Mouse (Mus musculus): ENCODE measurements around the gene Naa40. TPM values are rescaled to one million over a fixed set of nuclear protein-coding genes. Genes with fewer than 3 reads are reported as not detected.

Gene Naa40
- polyA plus RNA-seq, 1 experiment, result 10.3 TPM

DNA sequence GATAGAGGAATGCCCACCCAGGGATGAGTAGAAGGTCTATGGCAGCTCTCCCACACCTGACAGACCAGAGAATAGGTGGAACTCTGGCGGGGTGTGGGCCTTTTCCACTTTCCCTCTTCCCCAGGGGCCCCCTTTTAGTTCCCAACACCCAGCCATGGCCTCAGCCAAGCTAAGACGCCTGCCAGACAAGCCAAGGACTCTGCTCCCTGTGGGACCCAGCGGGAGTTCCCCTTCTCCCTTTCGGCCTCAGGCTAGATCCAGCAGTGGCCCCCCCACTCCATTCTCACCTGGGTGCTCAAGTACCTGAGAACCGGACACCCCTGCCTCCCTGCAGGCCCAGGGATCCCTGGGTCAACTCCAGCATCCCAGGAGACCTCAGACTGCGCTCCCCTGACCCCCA, 18.8 kb downstream of the Naa40 start:
- TF ChIP-seq E2F4 (IDR thresholded peaks at IDR 0.05; ENCODE audit: insufficient read depth) (no peak), MYOD1 (IDR thresholded peaks at IDR 0.05; ENCODE audit: control insufficient read depth in 1 of 3, insufficient read length in 2 of 3, low read depth in 2 of 3) (no peak), MYOG (IDR thresholded peaks at IDR 0.05; ENCODE audit: control insufficient read depth in 1 of 3, insufficient read depth in 1 of 3, insufficient read length in 2 of 3, low read depth in 2 of 3) (no peak), TCF12 (IDR thresholded peaks at IDR 0.05; ENCODE audit: insufficient read depth, poor library complexity, severe bottlenecking) (no peak), CEBPB (IDR thresholded peaks at IDR 0.05; ENCODE audit: insufficient read depth, poor library complexity, severe bottlenecking) (no peak), MAX (IDR thresholded peaks at IDR 0.05; ENCODE audit: low read depth) (no peak), POLR2AphosphoS2 (IDR thresholded peaks at IDR 0.05; ENCODE audit: insufficient read length, low read depth) (no peak), SRF (IDR thresholded peaks at IDR 0.05; ENCODE audit: control insufficient read depth, insufficient read length, low read depth) (no peak)
- no peak overlapping the region for H3ac ChIP-seq (ENCODE audit: control insufficient read depth, insufficient read length)
- H3K4me2 ChIP-seq (ENCODE audit: low read depth), result no peak overlapping the region
- peaks cover 1% of the 10 kb centered on the region for H3K79me2 ChIP-seq (ENCODE audit: control insufficient read depth, insufficient read depth)
- peaks cover 10% of the 10 kb centered on the region for H3K36me3 ChIP-seq (ENCODE audit: control insufficient read depth, insufficient read depth)
- no peaks in the 10 kb centered on the region for H3K27me3 ChIP-seq (ENCODE audit: control insufficient read depth, insufficient read depth, insufficient read length)
- H3K4me3 ChIP-seq, result no peak overlapping the region

DNA sequence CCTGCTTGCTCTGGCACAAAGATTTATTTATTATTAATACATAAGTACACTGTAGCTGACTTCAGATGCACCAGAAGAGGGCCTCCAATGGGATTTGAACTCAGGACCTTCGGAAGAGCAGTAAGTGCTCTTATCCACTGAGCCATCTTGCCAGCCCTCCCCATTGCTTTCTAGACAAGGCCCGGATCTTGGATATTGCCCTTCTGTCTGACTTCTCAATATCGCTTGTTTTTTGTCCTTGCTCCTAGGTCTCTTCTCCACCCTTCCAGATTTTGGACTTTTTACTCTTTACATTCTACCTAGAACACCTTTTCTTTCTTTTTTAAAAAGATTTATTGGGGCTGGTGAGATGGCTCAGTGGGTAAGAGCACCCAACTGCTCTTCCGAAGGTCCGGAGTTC, 22.2 kb downstream of the Naa40 start:
- H3K36me3 ChIP-seq (ENCODE audit: control insufficient read depth, insufficient read depth), result peaks cover 15% of the 10 kb centered on the region
- no peaks in the 10 kb centered on the region for H3K27me3 ChIP-seq (ENCODE audit: control insufficient read depth, insufficient read depth, insufficient read length)
- H3K4me3 ChIP-seq, result no peak overlapping the region
- TF ChIP-seq POLR2A (IDR thresholded peaks at IDR 0.05; ENCODE audit: insufficient read length, low read depth), result no peak
- no peak for TF ChIP-seq MYOD1 (IDR thresholded peaks at IDR 0.05; ENCODE audit: control insufficient read depth in 1 of 3, insufficient read length in 2 of 3, low read depth in 2 of 3)
- no peak for TF ChIP-seq E2F4 (IDR thresholded peaks at IDR 0.05; ENCODE audit: insufficient read depth)
- no peak for TF ChIP-seq SRF (IDR thresholded peaks at IDR 0.05; ENCODE audit: control insufficient read depth, insufficient read length, low read depth)
- no peak for TF ChIP-seq MYOG (IDR thresholded peaks at IDR 0.05; ENCODE audit: control insufficient read depth in 1 of 3, insufficient read depth in 1 of 3, insufficient read length in 2 of 3, low read depth in 2 of 3)
- no peak for TF ChIP-seq TCF3 (IDR thresholded peaks at IDR 0.05; ENCODE audit: insufficient read length, low read depth)
- TF ChIP-seq CEBPB (IDR thresholded peaks at IDR 0.05; ENCODE audit: insufficient read depth, poor library complexity, severe bottlenecking), result no peak
- no peak for TF ChIP-seq TCF12 (IDR thresholded peaks at IDR 0.05; ENCODE audit: insufficient read depth, poor library complexity, severe bottlenecking)
- no peak for TF ChIP-seq USF1 (IDR thresholded peaks at IDR 0.05; ENCODE audit: low read depth)
- TF ChIP-seq MAX (IDR thresholded peaks at IDR 0.05; ENCODE audit: low read depth), result no peak
- TF ChIP-seq POLR2AphosphoS2 (IDR thresholded peaks at IDR 0.05; ENCODE audit: insufficient read length, low read depth), result no peak
- no peak for TF ChIP-seq REST (IDR thresholded peaks at IDR 0.05; ENCODE audit: insufficient read depth, insufficient read length)
- no peak overlapping the region for H3K4me2 ChIP-seq (ENCODE audit: low read depth)
- no peak overlapping the region for H3ac ChIP-seq (ENCODE audit: control insufficient read depth, insufficient read length)
- peaks cover 36% of the 10 kb centered on the region for H3K79me2 ChIP-seq (ENCODE audit: control insufficient read depth, insufficient read depth)

DNA sequence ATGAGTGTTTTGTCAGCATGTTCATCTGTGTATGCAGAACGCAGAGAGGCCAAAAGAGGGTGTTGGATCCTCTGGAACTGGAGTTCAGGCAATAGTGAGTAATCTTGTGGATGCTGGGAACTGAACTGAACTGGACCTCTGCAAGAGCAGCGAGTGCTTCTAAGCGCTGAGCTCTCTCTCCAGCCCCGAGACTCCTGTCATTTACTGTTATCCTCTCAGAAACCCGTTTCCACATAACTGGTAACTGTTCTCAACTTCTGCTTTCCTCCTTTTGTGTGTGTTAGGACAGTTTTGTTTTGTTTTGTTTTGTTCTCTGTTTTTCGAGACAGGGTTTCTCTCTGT, 23.1 kb downstream of the Naa40 start:
- Histone ChIP-seq H3K4me3 (peak overlapping the region; percentile 88), H3K27me3 (ENCODE audit: control insufficient read depth, insufficient read depth, insufficient read length) (no peaks in the 10 kb centered on the region), H3K36me3 (ENCODE audit: control insufficient read depth, insufficient read depth) (peaks cover 15% of the 10 kb centered on the region), H3K4me2 (ENCODE audit: low read depth) (peak overlapping the region; percentile 86), H3ac (ENCODE audit: control insufficient read depth, insufficient read length) (peak overlapping the region; percentile 88), H3K79me2 (ENCODE audit: control insufficient read depth, insufficient read depth) (peaks cover 44% of the 10 kb centered on the region)
- TF ChIP-seq MYOG (IDR thresholded peaks at IDR 0.05; ENCODE audit: control insufficient read depth in 1 of 3, insufficient read depth in 1 of 3, insufficient read length in 2 of 3, low read depth in 2 of 3) (no peak), REST (IDR thresholded peaks at IDR 0.05; ENCODE audit: insufficient read depth, insufficient read length) (no peak), MYOD1 (IDR thresholded peaks at IDR 0.05; ENCODE audit: control insufficient read depth in 1 of 3, insufficient read length in 2 of 3, low read depth in 2 of 3) (no peak), CEBPB (IDR thresholded peaks at IDR 0.05; ENCODE audit: insufficient read depth, poor library complexity, severe bottlenecking) (no peak), POLR2AphosphoS2 (IDR thresholded peaks at IDR 0.05; ENCODE audit: insufficient read length, low read depth) (no peak), SRF (IDR thresholded peaks at IDR 0.05; ENCODE audit: control insufficient read depth, insufficient read length, low read depth) (no peak), E2F4 (IDR thresholded peaks at IDR 0.05; ENCODE audit: insufficient read depth) (no peak), TCF3 (IDR thresholded peaks at IDR 0.05; ENCODE audit: insufficient read length, low read depth) (no peak), USF1 (IDR thresholded peaks at IDR 0.05; ENCODE audit: low read depth) (no peak), MAX (IDR thresholded peaks at IDR 0.05; ENCODE audit: low read depth) (no peak), POLR2A (IDR thresholded peaks at IDR 0.05; ENCODE audit: insufficient read length, low read depth) (no peak), TCF12 (IDR thresholded peaks at IDR 0.05; ENCODE audit: insufficient read depth, poor library complexity, severe bottlenecking) (no peak)

DNA sequence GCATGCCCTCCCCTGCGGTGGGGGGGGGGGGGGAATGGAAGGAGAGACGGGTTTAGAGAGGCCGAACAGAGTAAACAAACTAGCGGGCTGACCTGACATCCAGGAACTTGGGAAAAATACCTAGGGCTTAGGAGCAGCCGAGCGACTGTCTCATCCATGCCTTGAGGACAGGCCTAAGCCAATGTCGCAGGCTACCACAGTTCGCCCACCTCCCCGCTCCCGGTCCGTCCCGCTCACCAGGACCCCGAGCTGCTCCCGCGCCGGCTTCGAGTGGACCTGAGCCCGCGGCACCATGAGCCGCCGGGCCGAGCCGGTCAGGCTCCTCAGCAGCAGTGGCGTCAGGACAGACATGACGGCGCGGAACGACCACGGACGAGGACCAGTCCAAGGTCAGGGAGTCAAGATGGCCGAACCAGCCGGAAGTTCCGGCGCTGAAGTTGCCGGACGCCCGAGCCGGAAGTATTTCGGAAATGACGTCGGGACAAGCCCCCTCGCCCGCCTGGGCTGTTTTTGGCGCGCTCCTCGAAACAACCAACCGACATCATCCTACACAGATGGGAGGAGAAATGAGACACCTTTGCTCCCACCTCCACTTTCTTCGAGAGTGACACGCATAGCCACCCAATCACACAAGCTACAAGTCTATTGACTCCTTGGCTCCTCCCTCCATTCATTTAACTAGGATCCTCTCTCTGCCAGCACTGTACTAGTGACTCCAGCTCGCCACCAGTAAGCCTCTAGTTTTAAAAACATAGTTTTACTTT, 23.6 kb downstream of the Naa40 start, which contains the start of gene Cox8a:
Gene Cox8a (minus strand): TSS at position 455 of the 764 bp plus-strand sequence.
- no peaks in the 10 kb centered on the region for H3K27me3 ChIP-seq (ENCODE audit: control insufficient read depth, insufficient read depth, insufficient read length)
- TF ChIP-seq TCF3 (IDR thresholded peaks at IDR 0.05; ENCODE audit: insufficient read length, low read depth) (no peak), USF1 (IDR thresholded peaks at IDR 0.05; ENCODE audit: low read depth) (no peak), E2F4 (IDR thresholded peaks at IDR 0.05; ENCODE audit: insufficient read depth) (peak; percentile 92), TCF12 (IDR thresholded peaks at IDR 0.05; ENCODE audit: insufficient read depth, poor library complexity, severe bottlenecking) (no peak), POLR2AphosphoS2 (IDR thresholded peaks at IDR 0.05; ENCODE audit: insufficient read length, low read depth) (peak; percentile 97), SRF (IDR thresholded peaks at IDR 0.05; ENCODE audit: control insufficient read depth, insufficient read length, low read depth) (peak; percentile 56), REST (IDR thresholded peaks at IDR 0.05; ENCODE audit: insufficient read depth, insufficient read length) (peak; percentile 31), MYOG (IDR thresholded peaks at IDR 0.05; ENCODE audit: control insufficient read depth in 1 of 3, insufficient read depth in 1 of 3, insufficient read length in 2 of 3, low read depth in 2 of 3) (no peak), POLR2A (IDR thresholded peaks at IDR 0.05; ENCODE audit: insufficient read length, low read depth) (peak; percentile 95)
- peak within 1 kb of the TSS; percentile 100 for H3K4me2 ChIP-seq (ENCODE audit: low read depth)

More for the DNA sequence above, 23.6 kb downstream of the Naa40 start, which contains the start of gene Cox8a:
- peaks cover 15% of the 10 kb centered on the region for H3K36me3 ChIP-seq (ENCODE audit: control insufficient read depth, insufficient read depth)
- peak within 1 kb of the TSS; percentile 88 for H3K4me3 ChIP-seq
- H3ac ChIP-seq (ENCODE audit: control insufficient read depth, insufficient read length), result peak within 1 kb of the TSS; percentile 88
- peaks cover 47% of the 10 kb centered on the region for H3K79me2 ChIP-seq (ENCODE audit: control insufficient read depth, insufficient read depth)
